Mouse (Mus musculus): Measurements from ENCODE around the gene Slc5a1. TPM values are rescaled to one million over a fixed set of nuclear protein-coding genes. Genes with fewer than 3 reads are reported as not detected.

The Slc5a1 gene
- 158 and 164 TPM in 2 replicates for polyA plus RNA-seq (2015; fragmentation: Nextera tagmentation; extraction: Ambion mirVana)

DNA sequence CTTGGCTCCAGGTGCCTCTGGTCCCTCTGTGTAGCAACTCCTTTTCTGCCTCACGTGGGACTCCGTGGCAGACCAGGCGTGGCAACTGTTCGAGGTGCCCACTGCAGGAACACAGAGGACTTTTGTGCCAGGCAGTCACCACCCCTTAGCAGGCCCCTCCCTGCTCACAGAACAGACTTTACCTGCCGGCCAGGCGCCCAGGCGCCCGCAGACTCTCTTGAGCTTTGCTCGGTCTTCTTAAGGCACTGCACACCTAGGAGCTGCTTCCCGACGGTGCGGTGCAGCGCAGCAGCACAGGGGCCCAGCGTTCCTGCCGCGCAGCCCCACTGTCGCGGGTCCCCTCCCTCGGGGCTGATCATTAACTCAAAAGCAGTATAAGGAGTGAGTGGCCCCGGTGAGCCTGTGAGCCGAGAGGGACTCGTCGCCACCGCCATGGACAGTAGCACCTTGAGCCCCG lies at the start of gene Slc5a1:
Gene Slc5a1 (plus strand): TSS at position 195 of the 457 bp plus-strand sequence.
- H3K4me1 ChIP-seq (replicated peaks; ENCODE audit: control insufficient read depth, insufficient read depth, low read length), result no peaks in the 10 kb centered on the region
- peak; percentile 88 for ATAC-seq
- H3K4me3 ChIP-seq (ENCODE audit: low read depth, low read length), result peak within 1 kb of the TSS; percentile 51
- no peaks in the 10 kb centered on the region for H3K27me3 ChIP-seq (replicated peaks; ENCODE audit: control insufficient read depth, insufficient read depth, low read length)
- peak within 1 kb of the TSS; percentile 94 for H3K27ac ChIP-seq (ENCODE audit: low read depth, low read length)
- peak within 1 kb of the TSS; percentile 64 for H3K4me2 ChIP-seq (replicated peaks; ENCODE audit: low read depth)
- no peaks in the 10 kb centered on the region for H3K9me3 ChIP-seq (ENCODE audit: control insufficient read depth)
- no peak for TF ChIP-seq CTCF (IDR thresholded peaks at IDR 0.05; ENCODE audit: low read depth)
- 6% methylated on average over 25 of the region's 25 CpGs for WGBS
- peak within 1 kb of the TSS; percentile 70 for H3K9ac ChIP-seq (ENCODE audit: low read depth, low read length)
- H3K36me3 ChIP-seq (ENCODE audit: control insufficient read depth, insufficient read depth), result no peaks in the 10 kb centered on the region

DNA sequence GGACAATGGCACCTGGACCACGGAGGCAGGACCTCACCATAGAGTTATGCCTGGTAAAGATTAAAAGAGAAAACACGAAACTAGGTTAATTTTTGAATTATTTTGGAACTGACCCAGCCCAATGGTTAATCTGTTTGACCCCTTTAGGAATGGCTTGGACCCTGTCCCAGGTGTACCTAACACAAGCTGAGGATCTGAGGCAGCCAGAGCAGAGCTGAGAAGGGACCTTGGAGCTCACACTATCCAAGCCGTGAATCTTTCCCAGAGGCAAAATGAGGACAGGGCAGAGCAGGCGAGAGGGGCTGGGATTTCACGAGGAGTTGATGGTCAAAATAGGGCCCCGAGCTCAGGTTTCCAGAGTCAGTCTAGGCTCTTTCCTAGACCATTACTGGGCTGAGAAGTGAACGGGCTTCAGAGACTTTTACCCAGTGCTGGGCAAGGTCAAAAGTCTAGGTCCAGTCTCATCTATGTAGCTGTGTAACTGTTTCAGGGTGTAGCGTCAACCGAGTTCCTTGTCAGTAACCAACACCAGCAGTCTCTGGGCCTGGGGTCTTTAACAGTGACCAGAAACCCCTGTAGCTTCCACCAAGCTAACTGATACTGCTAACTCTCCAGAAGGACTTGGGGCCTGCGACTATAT lies 47.8 kb upstream of the Slc5a1 start:
- no peak overlapping the region for H3K27ac ChIP-seq (ENCODE audit: low read depth, low read length)
- H3K27me3 ChIP-seq (replicated peaks; ENCODE audit: control insufficient read depth, insufficient read depth, low read length), result no peaks in the 10 kb centered on the region
- no peak for TF ChIP-seq CTCF (IDR thresholded peaks at IDR 0.05; ENCODE audit: low read depth)
- no peak overlapping the region for H3K4me2 ChIP-seq (replicated peaks; ENCODE audit: low read depth)
- ATAC-seq, result no peak
- no peaks in the 10 kb centered on the region for H3K9me3 ChIP-seq (ENCODE audit: control insufficient read depth)
- WGBS, result 71% methylated on average over 10 of the region's 10 CpGs
- H3K4me3 ChIP-seq (ENCODE audit: low read depth, low read length), result no peak overlapping the region
- no peak overlapping the region for H3K9ac ChIP-seq (ENCODE audit: low read depth, low read length)
- H3K4me1 ChIP-seq (replicated peaks; ENCODE audit: control insufficient read depth, insufficient read depth, low read length), result no peaks in the 10 kb centered on the region
- no peaks in the 10 kb centered on the region for H3K36me3 ChIP-seq (ENCODE audit: control insufficient read depth, insufficient read depth)

DNA sequence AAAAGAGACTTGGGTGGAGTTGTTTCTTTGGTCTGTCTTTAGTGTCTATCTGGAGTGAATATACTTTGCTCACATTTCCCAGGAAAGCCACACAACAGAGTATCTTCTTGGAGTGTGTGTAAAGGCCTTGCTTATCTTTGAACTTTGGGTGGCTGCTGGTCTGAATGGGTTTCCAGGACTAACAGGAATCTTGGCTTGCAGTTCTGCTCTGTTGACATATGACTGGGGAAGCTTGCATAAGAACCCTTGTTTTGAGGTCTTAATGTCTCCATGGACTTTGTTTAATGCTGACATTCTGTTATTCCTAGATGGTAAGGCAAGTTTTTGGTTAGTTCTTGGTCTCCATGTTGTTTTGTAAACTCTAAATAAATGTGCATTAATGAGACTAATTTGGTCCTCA lies 33.9 kb upstream of the Slc5a1 start:
- no peak for TF ChIP-seq CTCF (IDR thresholded peaks at IDR 0.05; ENCODE audit: low read depth)
- H3K4me1 ChIP-seq (replicated peaks; ENCODE audit: control insufficient read depth, insufficient read depth, low read length), result no peaks in the 10 kb centered on the region
- H3K9me3 ChIP-seq (ENCODE audit: control insufficient read depth), result no peaks in the 10 kb centered on the region
- H3K27me3 ChIP-seq (replicated peaks; ENCODE audit: control insufficient read depth, insufficient read depth, low read length), result no peaks in the 10 kb centered on the region
- peak; percentile 45; the same call in 1 of the 2 replicates for ATAC-seq
- no peaks in the 10 kb centered on the region for H3K36me3 ChIP-seq (ENCODE audit: control insufficient read depth, insufficient read depth)
- no peak overlapping the region for H3K9ac ChIP-seq (ENCODE audit: low read depth, low read length)
- no peak overlapping the region for H3K4me3 ChIP-seq (ENCODE audit: low read depth, low read length)
- no peak overlapping the region for H3K4me2 ChIP-seq (replicated peaks; ENCODE audit: low read depth)
- peak overlapping the region; percentile 10; the same call in 1 of the 2 replicates for H3K27ac ChIP-seq (ENCODE audit: low read depth, low read length)

DNA sequence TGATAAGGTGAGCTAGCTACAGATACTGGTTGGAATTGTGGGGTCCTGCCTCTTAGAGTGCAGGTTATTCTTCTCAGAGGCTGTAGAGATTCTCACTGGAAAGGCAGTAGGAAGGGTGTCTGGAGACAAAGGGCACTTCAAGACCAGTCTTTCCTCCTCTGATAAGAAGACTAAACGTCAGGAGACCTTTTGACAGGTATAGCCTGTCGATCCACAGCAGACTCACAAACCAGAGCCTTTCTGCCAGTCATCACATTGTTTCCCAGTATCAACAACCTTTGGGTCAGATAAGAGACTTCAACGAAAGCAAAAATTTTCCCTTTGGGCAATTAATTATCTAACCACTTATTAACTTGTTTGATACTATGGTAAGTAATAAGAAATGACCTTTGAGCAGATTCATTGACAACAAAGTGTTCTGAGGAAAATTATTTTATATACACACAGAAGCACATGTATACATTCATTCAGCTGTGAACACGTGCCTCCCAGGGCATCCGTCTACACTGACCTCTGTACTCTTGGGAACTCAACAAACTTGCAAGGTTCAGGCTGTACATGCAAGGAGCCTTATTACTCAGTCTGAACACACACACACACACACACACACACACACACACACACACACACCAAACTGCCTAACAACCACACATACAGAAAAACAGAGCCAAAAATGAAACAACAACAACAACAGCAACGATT lies 27.4 kb upstream of the Slc5a1 start:
- Histone ChIP-seq H3K9ac (ENCODE audit: low read depth, low read length) (no peak overlapping the region), H3K4me1 (replicated peaks; ENCODE audit: control insufficient read depth, insufficient read depth, low read length) (no peaks in the 10 kb centered on the region), H3K9me3 (ENCODE audit: control insufficient read depth) (no peaks in the 10 kb centered on the region), H3K4me2 (replicated peaks; ENCODE audit: low read depth) (no peak overlapping the region), H3K27ac (ENCODE audit: low read depth, low read length) (peak overlapping the region; percentile 63; the same call in 1 of the 2 replicates), H3K27me3 (replicated peaks; ENCODE audit: control insufficient read depth, insufficient read depth, low read length) (no peaks in the 10 kb centered on the region), H3K4me3 (ENCODE audit: low read depth, low read length) (no peak overlapping the region), H3K36me3 (ENCODE audit: control insufficient read depth, insufficient read depth) (no peaks in the 10 kb centered on the region)
- TF ChIP-seq CTCF (IDR thresholded peaks at IDR 0.05; ENCODE audit: low read depth), result no peak
- peak; percentile 97 for ATAC-seq
- 26% methylated on average over 6 of the region's 6 CpGs for WGBS

DNA sequence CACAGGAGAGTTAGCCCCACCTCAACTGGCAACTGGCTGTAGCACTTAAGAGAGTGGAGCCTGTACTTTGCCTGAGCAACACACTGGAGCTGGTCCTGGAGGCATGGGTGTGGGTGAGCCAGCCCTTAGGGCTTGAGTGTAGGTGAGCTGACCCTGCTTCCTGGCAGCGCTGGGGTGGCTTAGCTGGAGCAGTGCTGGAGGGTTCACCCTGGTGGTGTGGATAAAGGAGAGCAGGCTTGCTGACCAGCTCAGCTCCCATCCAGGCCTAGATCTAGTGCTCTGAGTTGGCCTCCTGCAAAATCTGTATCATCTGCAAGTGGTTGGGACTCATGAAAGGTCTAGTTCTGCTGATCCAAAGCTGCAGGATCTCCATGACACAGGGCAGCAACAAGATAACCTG lies 21.1 kb upstream of the Slc5a1 start:
- no peak overlapping the region for H3K9ac ChIP-seq (ENCODE audit: low read depth, low read length)
- no peak overlapping the region for H3K4me2 ChIP-seq (replicated peaks; ENCODE audit: low read depth)
- H3K4me3 ChIP-seq (ENCODE audit: low read depth, low read length), result no peak overlapping the region
- no peak for TF ChIP-seq CTCF (IDR thresholded peaks at IDR 0.05; ENCODE audit: low read depth)
- no peaks in the 10 kb centered on the region for H3K9me3 ChIP-seq (ENCODE audit: control insufficient read depth)
- 0 out of 2 replicates have a peak, but pooled peaks cover 2% of the 10 kb centered on the region for H3K4me1 ChIP-seq (replicated peaks; ENCODE audit: control insufficient read depth, insufficient read depth, low read length)
- H3K36me3 ChIP-seq (ENCODE audit: control insufficient read depth, insufficient read depth), result no peaks in the 10 kb centered on the region
- H3K27me3 ChIP-seq (replicated peaks; ENCODE audit: control insufficient read depth, insufficient read depth, low read length), result no peaks in the 10 kb centered on the region
- WGBS, result 79% methylated on average over 1 of the region's 1 CpGs
- H3K27ac ChIP-seq (ENCODE audit: low read depth, low read length), result no peak overlapping the region
- no peak for ATAC-seq

DNA sequence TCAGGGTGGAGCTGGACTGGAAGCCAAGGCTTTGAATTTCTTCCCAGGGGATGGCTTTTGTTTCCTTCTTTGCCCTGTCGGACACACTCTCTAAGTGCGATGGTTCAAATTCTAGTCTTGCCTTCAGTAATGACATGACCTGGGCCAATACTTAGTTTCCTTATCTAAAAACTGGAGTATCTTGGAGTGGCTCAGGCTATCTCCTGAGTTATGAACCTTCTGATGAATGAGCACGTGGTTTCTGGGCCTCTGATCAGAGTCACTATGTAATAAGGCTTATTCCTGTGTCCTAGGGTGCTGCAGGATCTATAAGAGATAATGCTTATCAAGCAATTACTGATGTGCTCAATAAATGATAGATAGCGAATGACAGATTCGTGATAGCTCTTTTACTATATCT lies 19.4 kb upstream of the Slc5a1 start:
- no peak overlapping the region; the same call in 1 of the 2 replicates for H3K27ac ChIP-seq (ENCODE audit: low read depth, low read length)
- peak; percentile 62 for ATAC-seq

More for the DNA sequence above, 19.4 kb upstream of the Slc5a1 start:
- Histone ChIP-seq H3K4me1 (replicated peaks; ENCODE audit: control insufficient read depth, insufficient read depth, low read length) (0 out of 2 replicates have a peak, but pooled peaks cover 2% of the 10 kb centered on the region), H3K4me2 (replicated peaks; ENCODE audit: low read depth) (no peak overlapping the region), H3K9ac (ENCODE audit: low read depth, low read length) (no peak overlapping the region), H3K36me3 (ENCODE audit: control insufficient read depth, insufficient read depth) (no peaks in the 10 kb centered on the region), H3K4me3 (ENCODE audit: low read depth, low read length) (no peak overlapping the region), H3K9me3 (ENCODE audit: control insufficient read depth) (no peaks in the 10 kb centered on the region), H3K27me3 (replicated peaks; ENCODE audit: control insufficient read depth, insufficient read depth, low read length) (no peaks in the 10 kb centered on the region)
- 50% methylated on average over 5 of the region's 5 CpGs for WGBS
- no peak for TF ChIP-seq CTCF (IDR thresholded peaks at IDR 0.05; ENCODE audit: low read depth)

Measured in intestine, postnatal 0 days (tissue).